Mouse (Mus musculus) left cerebral cortex, postnatal 25 days (tissue): ENCODE measurements around the gene Tmod2. TPM values are rescaled to one million over a fixed set of nuclear protein-coding genes. Genes with fewer than 3 reads are reported as not detected.

Experiments
- DNase-seq, 2 experiments: peaks; one replicate each; pipeline ENCODE4 v3.0.0; 2022; ENCODE audit warnings: low spot score in 2 of 2, mixed read lengths in 1 of 2
- intact Hi-C: fragments of 180-260 bp; cut with DNase I; formaldehyde crosslinking; loops from one replicate; pipeline ENCODE4 v1.15.1; 2025
- total RNA-seq, 2 experiments: library from RNA; stranded (reverse); gene quantifications; 2 replicates each; pipeline ENCODE4 v1.2.3; 2021

Gene Tmod2
- total RNA-seq, 2 experiments from 2014 or later: 376 to 383 TPM

DNA sequence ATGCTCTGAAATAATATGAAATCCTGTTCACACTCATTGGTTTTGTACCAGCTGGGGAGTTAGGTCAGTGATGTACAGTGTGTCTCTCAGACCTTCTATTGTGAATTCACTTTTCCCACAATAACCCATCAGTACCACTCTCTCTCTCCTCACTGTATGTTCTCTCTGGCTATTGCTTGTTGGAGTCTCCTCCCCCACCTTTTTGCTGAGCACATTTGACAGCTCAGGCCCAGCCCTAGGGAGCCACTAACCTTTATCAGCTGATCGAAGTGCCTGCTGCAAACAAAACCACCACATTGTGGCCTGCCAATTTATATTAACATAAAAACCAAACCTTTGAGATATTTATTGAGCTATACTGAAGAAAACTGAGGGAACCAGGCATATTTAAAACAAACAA, 1.6 kb downstream of the Tmod2 start:
- DNase-seq: peak in 1 of 2 experiments; percentile 37
- intact Hi-C loops: no loop called here

DNA sequence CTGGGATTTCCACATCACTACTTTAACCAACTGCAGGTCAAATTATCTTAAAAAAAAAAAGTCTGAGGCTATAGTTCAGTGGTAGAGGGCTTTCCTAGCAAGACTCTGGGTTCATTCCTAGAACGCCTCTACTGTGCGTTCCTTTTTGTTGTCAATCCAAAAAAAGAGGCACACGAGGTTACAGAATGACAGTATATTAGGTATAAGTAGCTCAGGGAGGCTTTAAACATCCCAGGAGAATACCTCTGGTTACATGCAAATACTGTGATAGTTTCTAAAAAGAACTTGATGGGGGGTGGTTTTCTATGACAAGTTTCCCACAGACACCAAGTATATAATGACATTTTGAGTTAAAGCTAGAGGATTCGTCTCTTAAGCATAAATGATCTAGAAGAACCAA, 3.6 kb downstream of the Tmod2 start:
- intact Hi-C loops: no loop called here
- DNase-seq: no peak

DNA sequence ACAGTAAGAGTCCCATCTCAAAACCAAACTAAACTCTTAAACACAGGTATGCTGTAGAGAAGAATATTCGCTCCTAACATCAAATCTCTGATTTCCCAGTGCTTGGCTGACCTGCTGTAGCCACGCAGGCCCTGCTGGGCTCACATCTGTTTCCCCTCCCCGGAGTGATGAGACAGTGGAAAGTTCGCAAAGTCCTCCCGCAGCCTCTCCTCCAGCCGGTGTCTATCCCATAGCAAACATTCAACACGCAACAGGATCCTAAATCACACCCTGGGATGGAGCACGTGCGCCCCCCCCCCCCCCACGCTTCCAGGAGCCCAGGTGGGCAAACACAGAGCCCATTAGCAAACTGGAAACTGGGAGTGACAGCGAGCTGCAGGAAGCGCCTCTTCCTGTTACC, 9.6 kb downstream of the Tmod2 start:
- intact Hi-C loops: no loop called here
- no peak for DNase-seq

DNA sequence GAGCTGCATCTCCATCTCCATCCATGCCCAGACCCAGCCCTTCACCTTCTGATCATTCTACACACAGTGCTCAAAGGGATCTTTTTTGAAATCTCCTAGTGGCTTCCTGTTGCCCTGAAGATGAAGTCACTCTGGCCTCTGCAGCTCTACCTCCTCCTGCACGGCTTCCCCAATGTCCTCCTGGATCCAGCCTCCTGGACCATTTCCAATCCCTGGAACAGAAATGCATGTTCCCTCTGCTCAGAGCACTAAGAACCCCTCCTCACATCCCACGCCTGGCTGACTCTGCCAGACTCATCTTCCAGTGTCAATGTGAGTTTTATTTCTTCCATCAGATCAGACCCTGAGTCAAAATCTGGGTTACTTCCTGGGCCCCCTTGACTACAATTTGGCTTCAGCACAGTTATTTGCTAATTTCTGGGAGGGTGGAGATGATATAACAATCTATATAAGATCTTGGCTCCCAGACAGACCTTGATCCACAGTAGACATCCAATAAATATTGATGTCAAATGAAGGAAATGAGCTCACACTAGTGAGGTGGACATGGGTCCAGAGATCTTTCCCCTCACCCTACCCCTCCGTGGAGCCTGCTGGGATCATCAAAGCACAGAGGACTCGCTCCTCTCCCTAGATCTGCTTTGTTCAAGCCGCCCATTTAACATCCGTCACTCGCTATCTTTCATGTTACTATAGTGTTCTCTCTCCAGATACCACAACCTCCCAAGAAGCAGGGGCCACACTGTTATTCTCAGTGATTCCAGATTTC, 10.8 kb downstream of the Tmod2 start:
- intact Hi-C loops: no loop called here
- peak; percentile 40 to 69 for DNase-seq

DNA sequence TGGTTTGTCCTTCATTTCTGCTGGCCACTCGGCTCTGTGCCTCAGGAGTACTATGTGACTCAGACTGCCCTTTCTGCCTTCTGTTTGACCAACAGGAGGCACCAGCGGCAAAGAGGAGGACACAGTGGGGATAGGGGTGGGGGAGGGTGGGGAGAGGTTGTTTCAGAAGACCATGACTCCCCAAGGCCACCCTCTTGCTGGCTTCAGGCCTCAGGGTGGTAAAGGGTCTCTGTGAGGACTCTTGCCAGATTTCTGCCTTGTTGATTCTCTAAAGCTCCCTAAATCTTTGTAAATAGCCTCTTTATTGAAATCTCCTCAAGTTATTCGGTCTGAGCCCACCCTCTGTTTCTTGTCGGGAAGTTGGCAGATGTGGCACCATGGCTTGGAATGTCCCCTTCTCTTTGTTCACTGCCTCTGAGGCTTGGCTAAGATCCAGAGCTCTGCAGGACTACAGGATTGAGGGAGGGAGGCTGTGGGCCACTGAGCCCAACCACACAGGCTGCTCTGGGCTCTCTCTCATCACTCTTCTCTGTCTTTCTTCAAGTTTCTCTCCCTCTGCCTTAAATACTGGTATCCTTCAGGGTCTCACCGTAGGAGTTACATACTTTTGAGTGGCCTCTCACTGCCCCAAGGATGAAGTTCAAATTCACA, 11.8 kb downstream of the Tmod2 start:
- peak in 1 of 2 experiments; percentile 61 for DNase-seq
- intact Hi-C loops: no loop called here

DNA sequence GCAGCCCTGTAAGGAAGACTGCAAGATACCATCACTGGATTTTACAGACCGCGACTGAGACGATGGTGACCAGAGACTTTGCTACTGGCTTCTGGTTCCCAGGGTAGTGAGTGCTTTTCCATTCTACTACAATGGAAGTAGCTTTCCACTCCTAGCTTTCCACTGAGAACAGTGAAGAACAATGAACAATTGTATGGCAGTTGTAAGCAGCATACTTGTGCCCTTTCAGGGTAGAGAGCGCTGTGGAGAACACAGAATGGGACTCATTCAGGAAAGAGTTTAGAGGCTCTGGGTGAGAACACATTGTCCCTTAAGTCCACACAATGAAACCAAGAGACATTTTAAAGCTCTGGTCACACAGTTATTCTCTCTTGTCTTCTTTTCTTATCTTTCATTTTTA, 13.5 kb downstream of the Tmod2 start:
- intact Hi-C loops: loop anchor here (2.0 kb wide), 1 partner anchor 85 kb away; no protein-coding TSS in a partner anchor
- DNase-seq: no peak

DNA sequence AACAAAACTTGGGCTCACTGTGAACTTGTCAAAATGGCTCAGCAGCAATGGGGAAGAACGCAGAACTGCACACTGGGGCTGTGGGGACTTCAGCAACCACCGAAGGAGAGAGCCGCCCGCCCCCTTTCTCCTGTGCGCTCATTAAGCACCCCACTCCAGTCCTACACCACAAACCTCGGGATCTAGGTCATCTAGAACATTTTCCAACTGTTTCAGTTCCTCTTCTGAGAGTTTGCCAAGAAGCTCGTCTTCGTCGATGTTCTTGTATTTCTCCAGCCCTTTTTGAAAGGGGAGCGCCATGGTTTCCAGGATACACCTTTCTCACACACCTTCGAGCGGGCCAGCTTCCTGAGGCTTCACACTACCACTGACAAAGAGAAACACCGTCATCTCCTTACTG, 14.1 kb downstream of the Tmod2 start:
- intact Hi-C loops: loop anchor here (2.0 kb wide), 1 partner anchor 86 kb away; no protein-coding TSS in a partner anchor

DNA sequence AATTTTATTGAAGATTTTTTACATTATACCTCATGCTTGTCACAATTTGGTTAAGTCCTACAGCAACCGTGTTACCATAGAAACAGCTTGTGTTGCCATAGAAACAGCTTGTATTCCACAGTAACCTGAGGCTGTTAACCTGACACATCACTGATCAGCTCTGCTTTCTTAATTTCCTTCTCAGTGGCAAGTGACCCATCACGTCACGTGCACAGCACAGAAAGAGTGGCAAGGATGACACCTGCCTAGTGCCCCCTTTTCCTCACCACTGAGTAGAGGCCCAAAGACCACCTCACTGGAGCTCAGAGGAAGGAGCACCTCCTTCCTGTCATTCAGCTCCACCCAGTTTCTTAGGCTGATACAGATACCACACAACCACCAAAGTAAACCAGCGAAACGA, 17.6 kb downstream of the Tmod2 start:
- intact Hi-C loops: no loop called here
- DNase-seq: peak; percentile 56 to 57

More for the DNA sequence above, 14.1 kb downstream of the Tmod2 start:
- peak in 1 of 2 experiments; percentile 18 for DNase-seq

DNA sequence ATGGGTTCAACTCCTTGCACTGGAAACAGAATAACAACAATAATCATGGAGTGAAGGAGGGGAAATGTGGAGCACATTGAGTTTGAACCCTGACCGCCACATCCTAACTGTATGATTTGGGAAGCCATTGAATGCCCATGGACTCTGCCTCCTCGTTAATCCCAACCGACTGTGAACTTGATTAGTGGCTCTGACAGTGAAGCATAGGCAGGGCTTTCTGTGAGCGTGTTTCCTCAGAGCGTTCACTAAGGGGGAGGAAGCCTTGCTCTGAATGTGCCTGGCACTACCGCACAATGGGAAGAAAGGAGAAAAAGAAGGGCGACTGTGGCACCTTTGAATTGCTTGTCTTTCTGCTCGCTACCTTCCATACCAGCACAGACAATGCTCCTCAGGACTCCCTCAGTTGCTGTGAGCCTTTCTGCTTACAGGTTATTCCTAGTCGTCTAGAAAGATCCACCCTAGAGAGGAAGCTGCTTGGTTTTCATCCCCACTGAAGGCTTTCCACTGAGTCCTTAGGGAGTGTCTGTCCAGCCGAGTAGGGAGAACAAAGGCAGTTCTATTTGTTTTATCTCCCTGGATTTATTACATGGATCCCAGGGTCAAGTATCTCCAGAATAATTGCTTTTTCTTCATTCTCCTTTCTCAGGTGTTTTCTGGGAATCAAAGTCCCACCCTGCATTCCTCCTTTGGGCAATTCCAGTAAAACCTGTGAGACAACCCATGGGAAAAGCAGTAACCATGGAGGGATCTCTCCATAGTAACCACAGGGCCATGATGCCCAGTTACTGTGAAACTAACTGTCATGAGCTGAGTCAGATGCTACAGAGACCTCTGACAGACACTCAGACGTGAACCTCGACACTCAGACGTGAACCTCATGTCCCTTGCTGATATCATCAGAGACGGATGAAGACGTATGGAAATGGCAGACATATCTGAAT, 21.0 kb downstream of the Tmod2 start:
- intact Hi-C loops: loop anchor here (10.0 kb wide), 1 partner anchor 295 kb away; no protein-coding TSS in a partner anchor
- DNase-seq: no peak

DNA sequence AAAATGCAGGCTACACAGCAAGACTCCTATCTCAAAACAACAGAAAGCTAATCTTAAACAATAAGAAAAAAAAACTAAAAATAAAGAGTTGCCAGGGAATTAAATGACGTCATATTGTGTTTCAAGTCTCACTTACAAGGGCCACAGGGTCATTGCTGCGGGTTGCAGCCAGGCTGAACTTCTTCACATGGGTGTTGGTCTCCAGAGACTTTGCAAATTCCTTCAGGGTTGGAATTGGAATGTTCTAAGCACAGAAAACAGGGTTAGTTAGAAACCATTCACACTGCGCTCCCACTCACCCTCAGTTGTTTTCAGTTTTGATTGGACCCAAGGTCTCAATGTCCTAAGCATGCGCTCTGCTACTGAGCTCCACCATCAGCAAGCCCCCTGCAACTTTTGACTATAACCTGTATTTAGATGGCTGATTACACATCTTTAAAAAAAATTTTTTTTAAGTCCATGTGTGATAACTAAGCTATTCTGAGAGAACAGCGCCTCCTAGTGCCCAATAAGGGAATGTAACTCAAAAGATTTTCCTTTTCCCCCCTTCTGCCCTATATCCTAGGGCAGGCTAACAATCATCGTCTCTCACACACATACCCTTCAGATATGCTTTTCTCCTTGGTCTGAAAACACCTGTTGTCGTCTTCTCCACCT, 29.3 kb downstream of the Tmod2 start:
- intact Hi-C loops: loop anchor here (5.0 to 10.0 kb wide), 2 partner anchors 60 to 287 kb away; no protein-coding TSS in a partner anchor
- DNase-seq: no peak

DNA sequence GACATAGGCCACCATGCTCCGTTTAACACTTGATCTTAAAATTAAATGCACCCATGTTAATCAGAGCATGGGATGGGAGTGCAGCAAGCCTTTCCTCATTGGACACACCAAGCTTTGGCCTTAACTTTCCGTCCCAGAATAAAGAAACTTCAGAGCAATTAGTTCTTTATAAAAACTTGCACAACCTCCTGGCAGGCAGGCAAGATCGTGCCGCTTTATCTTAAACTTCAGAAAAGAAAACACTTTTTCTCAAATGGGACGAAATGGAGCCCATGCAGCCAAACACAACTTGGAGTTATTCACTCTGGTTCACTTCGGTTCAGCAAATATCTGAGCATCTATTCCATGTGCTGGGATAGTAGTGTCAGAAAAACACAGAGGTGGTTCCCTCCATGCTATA, 31.8 kb downstream of the Tmod2 start:
- intact Hi-C loops: no loop called here
- no peak for DNase-seq

DNA sequence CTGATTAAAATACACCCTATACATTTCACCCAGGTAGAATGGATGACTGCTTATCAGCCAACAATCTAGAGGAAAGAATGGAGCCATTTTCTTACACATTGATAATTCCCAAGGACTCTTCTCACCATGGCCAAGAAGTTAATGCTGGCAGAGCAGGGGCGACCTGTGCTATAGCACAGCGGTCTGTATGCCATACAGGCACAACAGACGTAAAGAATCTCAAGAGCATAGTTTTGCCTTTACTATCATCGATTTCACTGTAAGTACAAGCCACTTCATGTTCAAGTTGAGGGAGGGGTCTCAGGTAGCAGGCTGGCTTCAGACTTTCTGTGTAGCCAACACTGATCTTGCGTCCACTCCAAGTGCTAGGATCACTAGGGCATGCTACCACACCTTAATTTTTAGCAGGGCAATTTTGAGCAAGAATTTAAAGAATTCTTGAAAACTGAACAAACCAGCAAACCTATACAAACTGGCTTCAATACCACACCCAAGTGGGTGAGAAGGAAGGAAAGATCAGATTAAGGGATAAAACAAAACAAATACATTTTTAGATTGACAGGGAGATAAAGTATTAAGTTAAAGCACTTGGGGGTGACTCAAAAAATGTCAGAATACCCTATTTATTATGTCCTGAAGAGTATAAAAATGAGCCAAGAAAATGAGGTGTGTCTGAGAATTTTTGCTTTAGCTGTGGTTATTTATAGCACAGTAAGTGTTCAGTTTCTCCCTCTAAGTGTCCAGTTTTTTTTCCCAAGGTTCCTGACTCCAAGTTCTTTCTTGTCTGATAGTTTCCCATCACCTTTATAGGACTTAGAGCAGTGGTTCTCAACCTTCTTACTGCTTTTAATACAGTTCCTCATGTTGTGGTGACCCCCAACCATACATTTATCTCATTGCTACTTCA, 39.8 kb downstream of the Tmod2 start:
- no peak for DNase-seq
- intact Hi-C loops: no loop called here

DNA sequence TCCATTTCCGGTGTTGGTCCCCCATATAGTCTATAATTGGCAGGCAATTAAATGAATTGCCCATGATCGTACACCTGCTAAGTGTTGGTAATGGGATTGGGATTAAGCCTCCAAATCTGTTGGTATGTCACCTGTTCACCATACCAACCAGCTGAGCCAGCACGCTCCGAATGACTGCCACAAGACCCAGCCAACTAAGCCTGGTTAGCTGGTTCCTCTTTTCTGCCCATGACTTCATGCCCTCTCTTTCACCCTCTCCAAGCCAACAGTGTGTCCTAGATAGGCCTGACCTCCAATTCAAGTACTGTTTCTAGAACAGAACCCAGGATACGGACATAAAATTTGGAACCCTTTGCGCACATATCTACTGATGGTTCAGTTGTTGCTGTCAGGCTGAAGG, 42.7 kb downstream of the Tmod2 start:
- no peak for DNase-seq
- intact Hi-C loops: no loop called here

DNA sequence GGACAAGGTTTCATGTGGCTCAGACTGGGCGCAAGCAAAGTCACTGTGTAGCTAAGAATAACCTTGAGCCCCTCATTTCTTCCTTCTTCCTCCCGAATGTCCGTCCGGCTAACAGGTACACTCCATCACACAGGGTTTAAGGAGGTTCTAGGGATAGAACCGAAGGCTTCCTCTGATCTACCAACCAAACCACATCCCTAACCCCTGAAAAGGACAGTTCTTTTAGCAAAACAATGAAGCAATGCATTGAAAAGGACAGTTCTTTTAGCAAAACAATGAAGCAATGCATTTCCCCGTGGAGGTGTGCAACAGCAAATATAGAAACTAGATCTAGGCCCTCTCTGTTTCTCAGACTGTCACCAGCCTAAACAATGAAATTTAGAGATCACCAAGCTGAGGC, 46.2 kb downstream of the Tmod2 start:
- intact Hi-C loops: no loop called here
- no peak for DNase-seq

DNA sequence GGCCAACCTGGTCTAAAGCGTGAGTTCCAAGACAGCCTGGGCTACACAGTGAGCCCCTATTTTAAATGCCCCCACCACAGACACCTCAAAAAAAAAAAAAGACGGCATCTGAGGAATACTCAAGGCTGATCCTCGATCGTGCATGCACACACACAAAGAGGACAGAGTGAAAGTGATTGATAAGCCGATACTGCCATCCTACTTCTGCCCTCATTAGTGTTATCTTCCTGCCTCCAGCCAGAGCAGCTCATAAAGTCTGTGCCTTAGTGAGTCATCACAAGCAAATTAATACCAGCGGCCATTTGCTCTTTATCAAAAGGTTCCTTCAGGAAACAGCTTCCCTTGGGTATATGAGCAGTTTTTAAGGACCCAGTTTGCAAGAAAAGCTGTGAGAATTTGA, 47.5 kb downstream of the Tmod2 start:
- no peak for DNase-seq
- intact Hi-C loops: no loop called here

DNA sequence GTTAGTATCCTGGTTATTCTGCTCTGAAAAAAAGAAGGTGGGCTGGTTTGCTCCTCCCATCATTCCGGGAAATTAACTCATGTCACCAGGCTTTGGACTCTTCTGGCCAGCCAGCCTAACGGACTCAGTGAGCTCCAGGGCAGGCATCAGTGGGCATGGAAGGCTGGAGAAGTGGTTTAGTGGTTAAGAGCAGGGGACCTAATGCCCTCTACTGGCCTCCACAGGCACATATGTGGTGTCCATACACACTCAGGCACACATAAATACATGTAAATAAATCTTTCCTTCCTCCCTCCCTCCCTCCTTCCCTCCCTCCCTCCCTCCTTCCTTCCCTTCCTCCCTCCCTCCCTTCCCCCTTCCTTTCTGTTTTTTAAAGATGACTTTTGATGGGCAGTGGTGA, 47.9 kb downstream of the Tmod2 start:
- intact Hi-C loops: no loop called here
- DNase-seq: no peak

DNA sequence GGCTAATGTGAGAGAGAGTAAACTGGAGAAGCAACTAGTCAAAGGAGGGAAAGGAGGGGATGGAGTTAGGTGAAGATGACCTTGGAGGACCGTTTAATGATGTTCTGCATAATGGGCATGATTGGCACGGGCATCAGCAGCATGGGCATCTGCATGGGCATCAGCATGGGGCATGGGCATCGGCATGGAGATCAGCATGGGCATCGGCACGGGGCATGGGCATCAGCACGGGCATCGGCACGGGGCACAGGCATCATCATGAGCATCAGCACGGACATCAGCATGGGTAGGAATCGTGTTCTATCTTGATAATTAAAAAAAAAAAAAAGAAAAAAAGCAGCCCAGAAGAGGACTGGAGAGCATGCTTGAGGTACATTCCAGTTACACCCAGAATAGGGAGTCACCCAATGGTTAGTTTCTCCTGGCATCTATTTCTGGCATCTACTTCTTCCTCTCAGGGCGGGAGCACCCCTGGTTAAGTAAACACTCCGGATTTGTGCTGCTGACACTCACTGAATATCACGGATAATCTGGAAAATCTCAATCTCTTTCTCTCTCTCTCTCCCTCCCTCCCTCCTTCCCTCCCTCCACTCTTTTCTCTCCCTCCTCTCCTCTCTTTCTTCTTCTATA, 50.0 kb downstream of the Tmod2 start:
- intact Hi-C loops: no loop called here
- no peak for DNase-seq

DNA sequence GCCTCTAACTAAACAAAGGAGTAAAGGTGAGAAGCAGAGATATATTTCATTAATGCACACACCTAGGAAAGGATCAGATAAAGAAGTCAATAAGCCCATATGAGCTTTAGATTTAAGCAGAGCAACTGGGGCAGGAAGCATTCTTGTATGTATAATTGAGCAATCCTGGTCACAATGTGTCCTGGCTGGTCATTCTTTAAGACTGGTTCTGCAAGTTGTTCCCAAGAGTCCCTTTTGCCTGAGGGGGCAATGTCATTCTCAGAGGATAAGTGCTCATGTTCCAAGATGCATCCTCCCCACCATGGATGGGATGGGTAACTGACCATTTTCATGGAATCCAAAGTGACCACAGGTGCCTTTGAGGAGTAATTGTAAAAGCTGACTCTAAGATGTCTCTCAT, 50.8 kb downstream of the Tmod2 start:
- intact Hi-C loops: no loop called here
- no peak for DNase-seq
